Mouse (Mus musculus) megakaryocyte, embryonic 14.5 days (primary cell): ENCODE results near the gene Rsu1.

Source experiments
- FLI1 ChIP-seq: IDR thresholded peaks from 2 replicates; pipeline ENCODE4 v1.6.1; 2012; ENCODE audit warnings: low read length, inconsistent platforms, mixed read lengths
- GATA1 ChIP-seq: IDR thresholded peaks from 3 replicates; pipeline ENCODE4 v1.6.1; 2012; ENCODE audit warnings: mixed read lengths, low read length, inconsistent platforms, borderline replicate concordance

DNA sequence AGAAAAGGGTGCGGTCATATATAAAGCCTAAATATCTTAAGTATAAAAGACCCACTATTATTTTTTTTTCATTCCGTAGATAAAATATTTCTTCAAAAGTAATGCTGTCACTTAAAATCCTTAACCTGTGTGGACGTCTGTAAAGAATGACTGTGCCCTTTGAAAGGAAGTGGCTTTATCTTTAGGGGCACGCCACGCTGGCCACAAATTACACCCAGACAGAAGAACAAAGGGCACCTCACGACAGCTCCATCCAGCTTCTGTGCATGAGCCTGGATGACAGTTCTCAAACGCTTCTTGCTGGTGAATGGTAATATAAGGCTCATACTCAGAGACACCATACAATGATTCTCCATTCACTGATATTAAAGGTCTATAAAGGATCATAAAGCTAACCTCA, 75.7 kb downstream of the Rsu1 start:
- TF ChIP-seq GATA1 (peak; percentile 16; the same call in 1 of the 3 replicates), FLI1 (no peak)
